Mouse (Mus musculus): ENCODE results near the gene Hoxb9. TPM values are rescaled to one million over a fixed set of nuclear protein-coding genes. Genes with fewer than 3 reads are reported as not detected.

Gene Hoxb9
- polyA plus RNA-seq, 1 experiment from 2014 or later: not detected

- Histone ChIP-seq H3K4me2 (replicated peaks) (no peak overlapping the region), H3K4me3 (replicated peaks) (no peak overlapping the region), H3K9me3 (no peaks in the 10 kb centered on the region), H3K27ac (no peak overlapping the region), H3K27me3 (peaks cover 100% of the 10 kb centered on the region), H3K36me3 (no peaks in the 10 kb centered on the region), H3K9ac (replicated peaks) (no peak overlapping the region), H3K4me1 (replicated peaks) (peaks cover 3% of the 10 kb centered on the region; the same call in 1 of the 2 replicates)
- no peak for ATAC-seq
- under 1% methylated on average over 66 of the region's 66 CpGs for WGBS
Measured at GRCm38 (mm10) chr11:96298895-96299667, 27.8 kb downstream of the Hoxb9 start.

DNA sequence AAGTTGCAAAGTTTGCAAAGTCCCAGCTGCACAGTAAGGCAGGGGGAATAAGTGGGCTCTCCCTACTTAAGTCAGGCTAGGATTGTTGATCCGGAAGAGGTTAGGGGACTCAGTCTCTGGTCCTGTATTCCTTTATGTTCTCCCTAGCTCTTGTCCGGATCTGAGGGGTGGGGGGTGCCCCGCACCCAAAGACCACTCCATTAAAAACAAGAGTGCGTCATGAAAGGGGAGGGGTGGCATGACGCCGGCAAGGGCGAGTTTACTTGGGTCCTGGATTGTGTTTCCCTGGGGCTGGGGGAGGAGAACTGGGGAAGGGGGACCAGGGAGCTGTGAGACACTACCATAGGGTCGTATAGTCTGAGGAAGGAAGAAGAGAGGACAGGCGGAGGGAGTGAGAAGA lies 28.5 kb downstream of the Hoxb9 start:
- Histone ChIP-seq H3K27ac (no peak overlapping the region), H3K36me3 (no peaks in the 10 kb centered on the region), H3K4me2 (replicated peaks) (no peak overlapping the region), H3K9me3 (no peaks in the 10 kb centered on the region), H3K4me1 (replicated peaks) (peaks cover 3% of the 10 kb centered on the region; the same call in 1 of the 2 replicates), H3K27me3 (peaks cover 100% of the 10 kb centered on the region), H3K9ac (replicated peaks) (no peak overlapping the region), H3K4me3 (replicated peaks) (no peak overlapping the region)
- WGBS: under 1% methylated on average over 9 of the region's 9 CpGs
- no peak for ATAC-seq

- WGBS: under 1% methylated on average over 35 of the region's 35 CpGs
- Histone ChIP-seq H3K36me3 (no peaks in the 10 kb centered on the region), H3K4me2 (replicated peaks) (no peak overlapping the region), H3K9ac (replicated peaks) (no peak overlapping the region), H3K9me3 (no peaks in the 10 kb centered on the region), H3K4me3 (replicated peaks) (no peak overlapping the region), H3K4me1 (replicated peaks) (peaks cover 3% of the 10 kb centered on the region; the same call in 1 of the 2 replicates), H3K27me3 (peaks cover 100% of the 10 kb centered on the region), H3K27ac (no peak overlapping the region)
- no peak for ATAC-seq
Measured at GRCm38 (mm10) chr11:96300354-96301063, 29.3 kb downstream of the Hoxb9 start.

DNA sequence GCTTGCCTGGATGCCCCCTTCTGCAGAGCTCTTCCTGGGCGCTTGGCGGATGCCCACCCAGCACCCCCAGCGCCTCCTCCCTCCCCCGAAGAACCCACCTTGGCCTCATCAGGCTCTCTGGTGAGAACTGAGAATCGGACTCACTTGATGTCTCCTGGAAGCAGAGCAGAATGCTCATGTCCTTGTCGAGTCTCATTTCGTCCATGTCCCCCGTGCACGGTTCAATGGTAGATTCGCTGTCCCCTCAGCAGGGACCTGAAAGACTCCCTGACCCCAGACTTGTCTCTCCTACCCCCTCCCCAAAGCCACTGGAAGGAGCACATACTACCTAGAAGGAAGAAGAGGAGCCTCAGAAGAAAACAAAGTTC lies 29.8 kb downstream of the Hoxb9 start:
- no peaks in the 10 kb centered on the region for H3K36me3 ChIP-seq
- H3K27ac ChIP-seq: no peak overlapping the region
- no peaks in the 10 kb centered on the region for H3K9me3 ChIP-seq
- no peak overlapping the region for H3K9ac ChIP-seq (replicated peaks)
- peaks cover 3% of the 10 kb centered on the region; the same call in 1 of the 2 replicates for H3K4me1 ChIP-seq (replicated peaks)
- no peak overlapping the region for H3K4me3 ChIP-seq (replicated peaks)
- no peak overlapping the region for H3K4me2 ChIP-seq (replicated peaks)
- WGBS: 3% methylated on average over 10 of the region's 10 CpGs
- ATAC-seq: no peak
- peaks cover 100% of the 10 kb centered on the region for H3K27me3 ChIP-seq

- Histone ChIP-seq H3K36me3 (no peaks in the 10 kb centered on the region), H3K4me2 (replicated peaks) (no peak overlapping the region), H3K27me3 (peaks cover 100% of the 10 kb centered on the region), H3K4me3 (replicated peaks) (no peak overlapping the region), H3K9me3 (no peaks in the 10 kb centered on the region), H3K4me1 (replicated peaks) (peaks cover 3% of the 10 kb centered on the region; the same call in 1 of the 2 replicates), H3K27ac (no peak overlapping the region), H3K9ac (replicated peaks) (no peak overlapping the region)
- no peak for ATAC-seq
- 1% methylated on average over 15 of the region's 15 CpGs for WGBS
Measured at GRCm38 (mm10) chr11:96301837-96302236, 30.6 kb downstream of the Hoxb9 start.

- Histone ChIP-seq H3K4me1 (replicated peaks) (peaks cover 3% of the 10 kb centered on the region; the same call in 1 of the 2 replicates), H3K9ac (replicated peaks) (no peak overlapping the region), H3K27me3 (peaks cover 100% of the 10 kb centered on the region), H3K36me3 (no peaks in the 10 kb centered on the region), H3K27ac (no peak overlapping the region), H3K4me3 (replicated peaks) (no peak overlapping the region), H3K4me2 (replicated peaks) (no peak overlapping the region), H3K9me3 (no peaks in the 10 kb centered on the region)
- no peak for ATAC-seq
- 2% methylated on average over 23 of the region's 23 CpGs for WGBS
Measured at GRCm38 (mm10) chr11:96302381-96303150, 31.3 kb downstream of the Hoxb9 start.

DNA sequence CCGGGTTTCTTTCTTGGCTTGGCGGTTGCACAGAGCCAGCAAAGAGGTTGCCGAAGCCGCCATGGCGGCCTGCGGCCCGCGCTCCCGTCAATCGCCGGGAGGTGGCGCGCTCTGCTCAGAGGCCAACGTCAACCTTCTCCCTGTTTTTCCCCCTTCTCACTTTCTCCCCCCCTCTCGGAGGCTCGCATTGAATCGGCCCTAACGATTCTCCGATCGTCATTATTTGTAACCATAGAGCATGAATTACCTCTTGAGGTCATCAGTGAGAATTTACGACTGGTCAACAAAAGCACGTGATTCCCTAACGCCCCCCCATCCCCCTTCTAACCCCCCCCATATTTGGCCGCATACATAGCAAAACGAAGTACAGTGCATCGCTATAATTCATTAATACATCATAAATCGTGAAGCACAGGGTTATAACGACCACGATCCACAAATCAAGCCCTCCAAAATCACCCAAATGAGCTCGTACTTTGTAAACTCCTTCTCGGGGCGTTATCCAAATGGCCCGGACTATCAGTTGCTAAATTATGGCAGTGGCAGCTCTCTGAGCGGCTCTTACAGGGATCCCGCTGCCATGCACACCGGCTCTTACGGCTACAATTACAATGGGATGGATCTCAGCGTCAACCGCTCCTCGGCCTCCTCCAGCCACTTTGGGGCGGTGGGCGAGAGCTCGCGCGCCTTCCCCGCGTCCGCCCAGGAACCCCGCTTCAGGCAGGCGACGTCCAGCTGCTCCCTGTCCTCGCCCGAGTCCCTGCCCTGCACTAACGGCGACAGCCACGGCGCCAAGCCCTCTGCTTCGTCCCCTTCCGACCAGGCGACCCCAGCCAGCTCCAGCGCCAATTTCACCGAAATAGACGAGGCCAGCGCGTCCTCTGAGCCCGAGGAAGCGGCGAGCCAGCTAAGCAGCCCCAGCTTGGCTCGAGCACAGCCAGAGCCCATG lies 32.2 kb downstream of the Hoxb9 start, which contains the start of gene Hoxb5:
Gene Hoxb5 (plus strand): TSS at position 186 of the 949 bp plus-strand sequence.
- no peaks in the 10 kb centered on the region for H3K9me3 ChIP-seq
- peaks cover 100% of the 10 kb centered on the region for H3K27me3 ChIP-seq
- peaks cover 3% of the 10 kb centered on the region; the same call in 1 of the 2 replicates for H3K4me1 ChIP-seq (replicated peaks)
- ATAC-seq: no peak
- no peak within 1 kb of the TSS for H3K4me2 ChIP-seq (replicated peaks)
- H3K27ac ChIP-seq: no peak within 1 kb of the TSS
- 1% methylated on average over 69 of the region's 69 CpGs for WGBS
- H3K9ac ChIP-seq (replicated peaks): no peak within 1 kb of the TSS
- H3K4me3 ChIP-seq (replicated peaks): no peak within 1 kb of the TSS
- H3K36me3 ChIP-seq: no peaks in the 10 kb centered on the region

- Histone ChIP-seq H3K27ac (no peak overlapping the region), H3K9me3 (no peaks in the 10 kb centered on the region), H3K4me3 (replicated peaks) (no peak overlapping the region), H3K4me1 (replicated peaks) (no peaks in the 10 kb centered on the region; the same call in 1 of the 2 replicates), H3K27me3 (peaks cover 100% of the 10 kb centered on the region), H3K9ac (replicated peaks) (no peak overlapping the region), H3K36me3 (no peaks in the 10 kb centered on the region), H3K4me2 (replicated peaks) (no peak overlapping the region)
- 2% methylated on average over 38 of the region's 38 CpGs for WGBS
- no peak for ATAC-seq
Measured at GRCm38 (mm10) chr11:96304381-96305195, 33.3 kb downstream of the Hoxb9 start.

GRCm38 (mm10) chr11:96305505-96306182 lies 34.4 kb downstream of the Hoxb9 start:
- Histone ChIP-seq H3K9me3 (no peaks in the 10 kb centered on the region), H3K27ac (no peak overlapping the region), H3K4me1 (replicated peaks) (no peaks in the 10 kb centered on the region; the same call in 1 of the 2 replicates), H3K36me3 (no peaks in the 10 kb centered on the region), H3K27me3 (peaks cover 100% of the 10 kb centered on the region), H3K4me3 (replicated peaks) (no peak overlapping the region), H3K9ac (replicated peaks) (no peak overlapping the region), H3K4me2 (replicated peaks) (no peak overlapping the region)
- ATAC-seq: no peak
- 22% methylated on average over 6 of the region's 6 CpGs for WGBS

All from midbrain, embryonic 13.5 days (tissue).